Mouse (Mus musculus) limb, embryonic 14.5 days (tissue): Measurements from ENCODE around the gene Olfr622. TPM values are rescaled to one million over a fixed set of nuclear protein-coding genes. Genes with fewer than 3 reads are reported as not detected.

ENCODE experiments used
- ATAC-seq: fragments of 200-750 bp; cut with Nextera tagmentation; 2 replicates; pipeline ENCODE4 v1.8.0; 2017; ENCODE audit warnings: low read depth, moderate number of reproducible peaks, moderate TSS enrichment; ENCODE audit not compliant: low FRiP score
- DNase-seq: peaks from one replicate; pipeline ENCODE4 v3.0.0-alpha.2; 2015; ENCODE audit warnings: low spot score
- H3K27ac ChIP-seq: fragments of 300-500 bp; sonication (generic); replicated peaks from 2 replicates; pipeline ENCODE4 v1.5.1; 2014; ENCODE audit warnings: low read depth, mild to moderate bottlenecking, low read length, moderate library complexity, mixed read lengths
- H3K27me3 ChIP-seq: fragments of 300-500 bp; sonication (generic); 2 replicates; pipeline ENCODE4 v1.6.1; 2014; ENCODE audit warnings: low read length, mixed read lengths; ENCODE audit not compliant: control insufficient read depth, insufficient read depth
- H3K36me3 ChIP-seq: fragments of 300-500 bp; sonication (generic); 2 replicates; pipeline ENCODE4 v1.6.1; 2014; ENCODE audit warnings: mild to moderate bottlenecking, low read length, moderate library complexity, mixed read lengths; ENCODE audit not compliant: control insufficient read depth, insufficient read depth
- H3K4me1 ChIP-seq: fragments of 300-500 bp; sonication (generic); 2 replicates; pipeline ENCODE4 v1.6.1; 2014; ENCODE audit warnings: antibody characterized with exemption, low read length, mixed read lengths; ENCODE audit not compliant: control insufficient read depth, insufficient read depth
- H3K4me2 ChIP-seq: fragments of 300-500 bp; sonication (generic); replicated peaks from 2 replicates; pipeline ENCODE4 v1.6.1; 2014; ENCODE audit warnings: low read depth, mild to moderate bottlenecking, low read length, moderate library complexity; ENCODE audit not compliant: severe bottlenecking
- H3K4me3 ChIP-seq: fragments of 300-500 bp; sonication (generic); replicated peaks from 2 replicates; pipeline ENCODE4 v1.5.1; 2014; ENCODE audit warnings: low read length
- H3K9ac ChIP-seq: fragments of 300-500 bp; sonication (generic); 2 replicates; pipeline ENCODE4 v1.6.1; 2014; ENCODE audit warnings: mild to moderate bottlenecking, low read depth, low read length, moderate library complexity; ENCODE audit not compliant: severe bottlenecking
- H3K9me3 ChIP-seq: fragments of 300-500 bp; sonication (generic); 2 replicates; pipeline ENCODE4 v1.6.1; 2016; ENCODE audit warnings: low read length; ENCODE audit not compliant: control insufficient read depth
- POLR2A ChIP-seq: fragments of 200-500 bp; IDR thresholded peaks from 2 replicates; pipeline ENCODE4 v1.8.0; 2012; ENCODE audit warnings: inconsistent platforms, mild to moderate bottlenecking, moderate library complexity, borderline replicate concordance; ENCODE audit not compliant: insufficient read depth, insufficient read length; ENCODE audit errors: extremely low read depth
- WGBS: fragments of 180-500 bp; shearing (Covaris S2); extraction: QIAGEN DNeasy Blood & Tissue Kit; methylation state at CpG from one replicate; pipeline ENCODE4 v1.1.7; 2014; 5-methylcytosine and 5-hydroxymethylcytosine counted together
- polyA plus RNA-seq, 2 experiments: library from polyadenylated mRNA; depleted of rRNA in 1 of 2; stranded (reverse) in 1 of 2; unstranded in 1 of 2; fragments of >200 nt; fragmentation: Nextera tagmentation in 1 of 2; extraction: Ambion mirVana in 1 of 2; gene quantifications; 2 replicates each; pipeline versions ENCODE4 v1.2.1 to v1.2.3; 2012 to 2014

The Olfr622 gene
- polyA plus RNA-seq, 2 experiments, result not detected

GRCm38 (mm10) chr7:103612434-103612833, 30.1 kb downstream of the Olfr622 start, which contains the start of gene Olfr620:
Gene Olfr620, minus strand, starts transcription at chr7:103612534.
- Histone ChIP-seq H3K27ac (no peak within 1 kb of the TSS), H3K4me2 (no peak within 1 kb of the TSS), H3K4me1 (no peaks in the 10 kb centered on the region), H3K36me3 (no peaks in the 10 kb centered on the region), H3K4me3 (no peak within 1 kb of the TSS), H3K9ac (no peak within 1 kb of the TSS), H3K9me3 (no peaks in the 10 kb centered on the region), H3K27me3 (no peaks in the 10 kb centered on the region)
- no peak for ATAC-seq
- DNase-seq, result no peak
- WGBS, result 72% methylated on average over 2 of the region's 2 CpGs
- no peak for TF ChIP-seq POLR2A

GRCm38 (mm10) chr7:103607425-103607824, 35.1 kb downstream of the Olfr622 start:
- DNase-seq, result no peak
- no peaks in the 10 kb centered on the region for H3K4me1 ChIP-seq
- no peak overlapping the region for H3K27ac ChIP-seq
- no peaks in the 10 kb centered on the region for H3K9me3 ChIP-seq
- H3K36me3 ChIP-seq, result no peaks in the 10 kb centered on the region
- 85% methylated on average over 2 of the region's 2 CpGs for WGBS
- H3K9ac ChIP-seq, result no peak overlapping the region
- no peak overlapping the region for H3K4me3 ChIP-seq
- H3K27me3 ChIP-seq, result no peaks in the 10 kb centered on the region
- TF ChIP-seq POLR2A, result no peak
- no peak for ATAC-seq
- H3K4me2 ChIP-seq, result no peak overlapping the region

- Histone ChIP-seq H3K27me3 (no peaks in the 10 kb centered on the region), H3K4me3 (no peak within 1 kb of the TSS), H3K27ac (no peak within 1 kb of the TSS), H3K4me1 (no peaks in the 10 kb centered on the region), H3K9me3 (no peaks in the 10 kb centered on the region), H3K9ac (no peak within 1 kb of the TSS), H3K4me2 (no peak within 1 kb of the TSS), H3K36me3 (no peaks in the 10 kb centered on the region)
- ATAC-seq (no peak), DNase-seq (no peak)
- no peak for TF ChIP-seq POLR2A
Measured at GRCm38 (mm10) chr7:103600275-103600674, 42.2 kb downstream of the Olfr622 start, which contains the start of gene Olfr619. Gene Olfr619, plus strand, starts transcription at chr7:103600575.

- DNase-seq (no peak), ATAC-seq (no peak)
- H3K9me3 ChIP-seq, result no peaks in the 10 kb centered on the region
- no peak within 1 kb of the TSS for H3K4me2 ChIP-seq
- H3K27ac ChIP-seq, result no peak within 1 kb of the TSS
- H3K36me3 ChIP-seq, result no peaks in the 10 kb centered on the region
- no peaks in the 10 kb centered on the region for H3K4me1 ChIP-seq
- no peak within 1 kb of the TSS for H3K9ac ChIP-seq
- 57% methylated on average over 2 of the region's 2 CpGs for WGBS
- TF ChIP-seq POLR2A, result no peak
- H3K4me3 ChIP-seq, result no peak within 1 kb of the TSS
- H3K27me3 ChIP-seq, result no peaks in the 10 kb centered on the region
Measured at GRCm38 (mm10) chr7:103589803-103590202, 52.7 kb downstream of the Olfr622 start, which contains the start of gene Olfr618. Gene Olfr618, plus strand, starts transcription at chr7:103590103.

Other genes with a start within 250 kb of the Olfr622 start
Only the 30 nearest of the 32 such genes appear.
- gene Olfr605, start 197.3 kb downstream of the Olfr622 start, polyA plus RNA-seq (2012; rRNA removed), result not detected in 2 replicates
- gene Olfr605, start 197.3 kb downstream of the Olfr622 start, polyA plus RNA-seq (2014; fragmentation: Nextera tagmentation; extraction: Ambion mirVana), result not detected in 2 replicates
- gene Olfr606, start 193.7 kb downstream of the Olfr622 start, polyA plus RNA-seq (2012; rRNA removed), result not detected in 2 replicates
- not detected in 2 replicates for gene Olfr606, start 193.7 kb downstream of the Olfr622 start, polyA plus RNA-seq (2014; fragmentation: Nextera tagmentation; extraction: Ambion mirVana)
- gene Olfr607, start 178.6 kb downstream of the Olfr622 start, polyA plus RNA-seq (2012; rRNA removed), result not detected in 2 replicates
- gene Olfr607, start 178.6 kb downstream of the Olfr622 start, polyA plus RNA-seq (2014; fragmentation: Nextera tagmentation; extraction: Ambion mirVana), result not detected in 2 replicates
- gene Olfr608, start 172.8 kb downstream of the Olfr622 start, polyA plus RNA-seq (2012; rRNA removed), result not detected in 2 replicates
- gene Olfr608, start 172.8 kb downstream of the Olfr622 start, polyA plus RNA-seq (2014; fragmentation: Nextera tagmentation; extraction: Ambion mirVana), result not detected in 2 replicates
- gene Olfr609, start 144.6 kb downstream of the Olfr622 start, polyA plus RNA-seq (2012; rRNA removed), result not detected in 2 replicates
- gene Olfr609, start 144.6 kb downstream of the Olfr622 start, polyA plus RNA-seq (2014; fragmentation: Nextera tagmentation; extraction: Ambion mirVana), result not detected in 2 replicates
- gene Olfr610, start 130.6 kb downstream of the Olfr622 start, polyA plus RNA-seq (2012; rRNA removed), result not detected in 2 replicates
- not detected in 2 replicates for gene Olfr610, start 130.6 kb downstream of the Olfr622 start, polyA plus RNA-seq (2014; fragmentation: Nextera tagmentation; extraction: Ambion mirVana)
- not detected in 2 replicates for gene Olfr611, start 121.9 kb downstream of the Olfr622 start, polyA plus RNA-seq (2012; rRNA removed)
- not detected in 2 replicates for gene Olfr611, start 121.9 kb downstream of the Olfr622 start, polyA plus RNA-seq (2014; fragmentation: Nextera tagmentation; extraction: Ambion mirVana)
- not detected in 2 replicates for gene Olfr612, start 100.0 kb downstream of the Olfr622 start, polyA plus RNA-seq (2012; rRNA removed)
- not detected in 2 replicates for gene Olfr612, start 100.0 kb downstream of the Olfr622 start, polyA plus RNA-seq (2014; fragmentation: Nextera tagmentation; extraction: Ambion mirVana)
- not detected in 2 replicates for gene Olfr613, start 94.6 kb downstream of the Olfr622 start, polyA plus RNA-seq (2012; rRNA removed)
- gene Olfr613, start 94.6 kb downstream of the Olfr622 start, polyA plus RNA-seq (2014; fragmentation: Nextera tagmentation; extraction: Ambion mirVana), result not detected in 2 replicates
- not detected in 2 replicates for gene Olfr615, start 86.6 kb downstream of the Olfr622 start, polyA plus RNA-seq (2012; rRNA removed)
- gene Olfr615, start 86.6 kb downstream of the Olfr622 start, polyA plus RNA-seq (2014; fragmentation: Nextera tagmentation; extraction: Ambion mirVana), result not detected in 2 replicates
- not detected in 2 replicates for gene Olfr616, start 73.6 kb downstream of the Olfr622 start, polyA plus RNA-seq (2012; rRNA removed)
- not detected in 2 replicates for gene Olfr616, start 73.6 kb downstream of the Olfr622 start, polyA plus RNA-seq (2014; fragmentation: Nextera tagmentation; extraction: Ambion mirVana)
- not detected in 2 replicates for gene Olfr617, start 69.6 kb downstream of the Olfr622 start, polyA plus RNA-seq (2012; rRNA removed)
- not detected in 2 replicates for gene Olfr617, start 69.6 kb downstream of the Olfr622 start, polyA plus RNA-seq (2014; fragmentation: Nextera tagmentation; extraction: Ambion mirVana)
- gene Olfr618, start 52.6 kb downstream of the Olfr622 start, polyA plus RNA-seq (2012; rRNA removed), result not detected in 2 replicates
- not detected in 2 replicates for gene Olfr618, start 52.6 kb downstream of the Olfr622 start, polyA plus RNA-seq (2014; fragmentation: Nextera tagmentation; extraction: Ambion mirVana)
- gene Olfr619, start 42.1 kb downstream of the Olfr622 start, polyA plus RNA-seq (2012; rRNA removed), result not detected in 2 replicates
- gene Olfr619, start 42.1 kb downstream of the Olfr622 start, polyA plus RNA-seq (2014; fragmentation: Nextera tagmentation; extraction: Ambion mirVana), result not detected in 2 replicates
- not detected in 2 replicates for gene Olfr620, start 30.2 kb downstream of the Olfr622 start, polyA plus RNA-seq (2012; rRNA removed)
- not detected in 2 replicates for gene Olfr620, start 30.2 kb downstream of the Olfr622 start, polyA plus RNA-seq (2014; fragmentation: Nextera tagmentation; extraction: Ambion mirVana)
- gene Olfr623, start 21.0 kb upstream of the Olfr622 start, polyA plus RNA-seq (2012; rRNA removed), result not detected in 2 replicates
- gene Olfr623, start 21.0 kb upstream of the Olfr622 start, polyA plus RNA-seq (2014; fragmentation: Nextera tagmentation; extraction: Ambion mirVana), result not detected in 2 replicates
- 0.03 TPM in 1 of 2 replicates, not detected in the other for gene Olfr624, start 28.5 kb upstream of the Olfr622 start, polyA plus RNA-seq (2012; rRNA removed)
- gene Olfr624, start 28.5 kb upstream of the Olfr622 start, polyA plus RNA-seq (2014; fragmentation: Nextera tagmentation; extraction: Ambion mirVana), result 0.06 and 0.07 TPM in 2 replicates
- gene Olfr625-ps1, start 40.0 kb upstream of the Olfr622 start, polyA plus RNA-seq (2012; rRNA removed), result not detected in 2 replicates
- gene Olfr625-ps1, start 40.0 kb upstream of the Olfr622 start, polyA plus RNA-seq (2014; fragmentation: Nextera tagmentation; extraction: Ambion mirVana), result not detected in 2 replicates
- gene Olfr243, start 72.0 kb upstream of the Olfr622 start, polyA plus RNA-seq (2012; rRNA removed), result not detected in 2 replicates
- gene Olfr243, start 72.0 kb upstream of the Olfr622 start, polyA plus RNA-seq (2014; fragmentation: Nextera tagmentation; extraction: Ambion mirVana), result not detected in 2 replicates
- not detected in 2 replicates for gene Olfr628, start 87.7 kb upstream of the Olfr622 start, polyA plus RNA-seq (2012; rRNA removed)
- not detected in 2 replicates for gene Olfr628, start 87.7 kb upstream of the Olfr622 start, polyA plus RNA-seq (2014; fragmentation: Nextera tagmentation; extraction: Ambion mirVana)
- gene Olfr629, start 102.2 kb upstream of the Olfr622 start, polyA plus RNA-seq (2012; rRNA removed), result not detected in 2 replicates
- gene Olfr629, start 102.2 kb upstream of the Olfr622 start, polyA plus RNA-seq (2014; fragmentation: Nextera tagmentation; extraction: Ambion mirVana), result not detected in 2 replicates
- not detected in 2 replicates for gene Olfr630, start 114.6 kb upstream of the Olfr622 start, polyA plus RNA-seq (2012; rRNA removed)
- gene Olfr630, start 114.6 kb upstream of the Olfr622 start, polyA plus RNA-seq (2014; fragmentation: Nextera tagmentation; extraction: Ambion mirVana), result not detected in 2 replicates
- not detected in 2 replicates for gene Olfr69, start 128.9 kb upstream of the Olfr622 start, polyA plus RNA-seq (2012; rRNA removed)
- gene Olfr69, start 128.9 kb upstream of the Olfr622 start, polyA plus RNA-seq (2014; fragmentation: Nextera tagmentation; extraction: Ambion mirVana), result not detected in 2 replicates
- not detected in 2 replicates for gene Olfr68, start 137.0 kb upstream of the Olfr622 start, polyA plus RNA-seq (2012; rRNA removed)
- not detected in 2 replicates for gene Olfr68, start 137.0 kb upstream of the Olfr622 start, polyA plus RNA-seq (2014; fragmentation: Nextera tagmentation; extraction: Ambion mirVana)
- 0.03 TPM in 1 of 2 replicates, not detected in the other for gene Olfr67, start 149.1 kb upstream of the Olfr622 start, polyA plus RNA-seq (2012; rRNA removed)
- not detected in 2 replicates for gene Olfr67, start 149.1 kb upstream of the Olfr622 start, polyA plus RNA-seq (2014; fragmentation: Nextera tagmentation; extraction: Ambion mirVana)
- gene Hbb-bt, start 171.3 kb upstream of the Olfr622 start, polyA plus RNA-seq (2012; rRNA removed), result 2,382 and 2,478 TPM in 2 replicates
- 2,610 and 4,062 TPM in 2 replicates for gene Hbb-bt, start 171.3 kb upstream of the Olfr622 start, polyA plus RNA-seq (2014; fragmentation: Nextera tagmentation; extraction: Ambion mirVana)
- gene Hbb-bs, start 185.4 kb upstream of the Olfr622 start, polyA plus RNA-seq (2012; rRNA removed), result 9,008 and 9,822 TPM in 2 replicates
- 6,131 and 9,529 TPM in 2 replicates for gene Hbb-bs, start 185.4 kb upstream of the Olfr622 start, polyA plus RNA-seq (2014; fragmentation: Nextera tagmentation; extraction: Ambion mirVana)
- gene Hbb-bh2, start 197.8 kb upstream of the Olfr622 start, polyA plus RNA-seq (2012; rRNA removed), result not detected in 2 replicates
- gene Hbb-bh2, start 197.8 kb upstream of the Olfr622 start, polyA plus RNA-seq (2014; fragmentation: Nextera tagmentation; extraction: Ambion mirVana), result not detected in 2 replicates
- 12.0 and 13.3 TPM in 2 replicates for gene Hbb-bh1, start 200.5 kb upstream of the Olfr622 start, polyA plus RNA-seq (2012; rRNA removed)
- gene Hbb-bh1, start 200.5 kb upstream of the Olfr622 start, polyA plus RNA-seq (2014; fragmentation: Nextera tagmentation; extraction: Ambion mirVana), result 8.0 and 8.4 TPM in 2 replicates
- 702 and 799 TPM in 2 replicates for gene Hbb-y, start 210.5 kb upstream of the Olfr622 start, polyA plus RNA-seq (2012; rRNA removed)
- 1,395 and 1,439 TPM in 2 replicates for gene Hbb-y, start 210.5 kb upstream of the Olfr622 start, polyA plus RNA-seq (2014; fragmentation: Nextera tagmentation; extraction: Ambion mirVana)